ENCODE assay signal across 11 mouse cellular contexts in genomic region chr16:5765143-5765542, GRCm38 (mm10).
DNase-seq lines count a peak whose midpoint lies in the region; ATAC-seq and TF ChIP-seq lines count a peak whose summit lies in the region.
"Had no signal": no experiment of that assay in that cellular context is flagged by ENCODE, and none has a peak within 500 bp of the region (broad histone marks: within the 10 kb centered on the region; RNA-seq: fewer than 3 reads in every experiment).

No protein-coding gene starts in this region.

- H3K36me3 ChIP-seq in forebrain, embryonic 11.5 days (ENCODE audit: control insufficient read depth, insufficient read depth, low read length): no peaks in the 10 kb centered on the region
- H3K36me3 ChIP-seq in forebrain, postnatal 0 days (ENCODE audit: insufficient read depth): no peaks in the 10 kb centered on the region
- H3K36me3 ChIP-seq: neural tube, embryonic 12.5 days had no signal

- no peak overlapping the region for H3K27ac ChIP-seq in forebrain, embryonic 11.5 days (ENCODE audit: low read depth, low read length)
- H3K27ac ChIP-seq in forebrain, postnatal 0 days (ENCODE audit: low read depth, low read length): no peak overlapping the region
- H3K27ac ChIP-seq: heart, adult 2 months; neural tube, embryonic 12.5 days had no signal

- no peak overlapping the region for H3K4me3 ChIP-seq in forebrain, embryonic 11.5 days (ENCODE audit: low read depth, low read length)
- H3K4me3 ChIP-seq in forebrain, postnatal 0 days (ENCODE audit: low read depth, low read length): no peak overlapping the region
- H3K4me3 ChIP-seq: heart, adult 2 months; neural tube, embryonic 12.5 days had no signal

- no peak for TF ChIP-seq CTCF in forebrain, postnatal 0 days (IDR thresholded peaks at IDR 0.05; ENCODE audit: low read depth)

- H3K4me2 ChIP-seq in forebrain, embryonic 11.5 days (ENCODE audit: low read depth, low read length, severe bottlenecking): no peak overlapping the region
- H3K4me2 ChIP-seq in forebrain, postnatal 0 days (ENCODE audit: low read depth): no peak overlapping the region
- H3K4me2 ChIP-seq: neural tube, embryonic 12.5 days had no signal

- no peak overlapping the region for H3K9ac ChIP-seq in forebrain, embryonic 11.5 days (ENCODE audit: low read length)
- no peak overlapping the region for H3K9ac ChIP-seq in forebrain, postnatal 0 days
- H3K9ac ChIP-seq: neural tube, embryonic 12.5 days had no signal

- H3K4me1 ChIP-seq in forebrain, embryonic 11.5 days (replicated peaks; ENCODE audit: control insufficient read depth, insufficient read depth, low read length): no peaks in the 10 kb centered on the region
- H3K4me1 ChIP-seq in forebrain, postnatal 0 days (ENCODE audit: insufficient read depth): peaks cover 6% of the 10 kb centered on the region; the same call in 1 of the 2 replicates
- H3K4me1 ChIP-seq: neural tube, embryonic 12.5 days had no signal

- WGBS in forebrain, embryonic 11.5 days: 36% methylated on average over 4 of the region's 4 CpGs
- WGBS in forebrain, postnatal 0 days: 40% methylated on average over 4 of the region's 4 CpGs

- ATAC-seq in forebrain, embryonic 11.5 days (replicated peaks; ENCODE audit: low FRiP score): no peak
- no peak for ATAC-seq in forebrain, postnatal 0 days
- ATAC-seq in erythroid progenitor cell, adult 5-6 weeks (replicated peaks; ENCODE audit: low FRiP score, poor library complexity, severe bottlenecking): no peak

- no peaks in the 10 kb centered on the region for H3K27me3 ChIP-seq in forebrain, embryonic 11.5 days (ENCODE audit: control insufficient read depth, insufficient read depth, low read length)
- H3K27me3 ChIP-seq in forebrain, postnatal 0 days (ENCODE audit: insufficient read depth, low read length): no peaks in the 10 kb centered on the region
- H3K27me3 ChIP-seq: neural tube, embryonic 12.5 days had no signal

- H3K9me3 ChIP-seq in forebrain, embryonic 11.5 days (ENCODE audit: control insufficient read depth, low read length): no peaks in the 10 kb centered on the region
- H3K9me3 ChIP-seq in forebrain, postnatal 0 days (ENCODE audit: low read length): no peaks in the 10 kb centered on the region
- H3K9me3 ChIP-seq: neural tube, embryonic 12.5 days had no signal

- peak; percentile 74 for DNase-seq in forebrain, embryonic 11.5 days (ENCODE audit: low spot score)
- no peak for DNase-seq in forebrain, postnatal 0 days
- DNase-seq in lung, postnatal 14 days: peak; percentile 38
- no peak for DNase-seq in lung, postnatal 25 days (ENCODE audit: low spot score)
- peak; percentile 81 for DNase-seq in embryo, embryonic 10.5 days (ENCODE audit: low spot score)
- peak; percentile 44 for DNase-seq in ovary, postnatal 36 days (ENCODE audit: low spot score)
- DNase-seq in cerebellum, adult 9-11 months: no peak
- DNase-seq: cerebellum, adult 2 months had no signal

Comparison
In these comparisons a context has a peak if more than half of its experiments do, and no peak if none do; other contexts are left out.
1. DNase-seq: peak in forebrain, embryonic 11.5 days (single experiment), lung, postnatal 14 days (single experiment), embryo, embryonic 10.5 days (single experiment) and ovary, postnatal 36 days (single experiment); none in forebrain, postnatal 0 days (single experiment), lung, postnatal 25 days (single experiment) and cerebellum, adult 9-11 months (single experiment).